Mouse (Mus musculus) liver, adult 2 months (tissue): ENCODE data around the gene Eif6.
A peak's percentile ranks its signal among the peaks of the same experiment; 100 is the strongest.

Experiments
- CTCF ChIP-seq: fragments of 200-500 bp; IDR thresholded peaks from 2 replicates; pipeline ENCODE4 v1.5.1; 2011; ENCODE audit warnings: low read depth, low read length, control low read depth
- POLR2A ChIP-seq: fragments of 200-500 bp; IDR thresholded peaks from 2 replicates; pipeline ENCODE4 v1.6.1; 2011; ENCODE audit warnings: low read length, control low read depth; ENCODE audit not compliant: insufficient read depth; ENCODE audit errors: extremely low read depth

DNA sequence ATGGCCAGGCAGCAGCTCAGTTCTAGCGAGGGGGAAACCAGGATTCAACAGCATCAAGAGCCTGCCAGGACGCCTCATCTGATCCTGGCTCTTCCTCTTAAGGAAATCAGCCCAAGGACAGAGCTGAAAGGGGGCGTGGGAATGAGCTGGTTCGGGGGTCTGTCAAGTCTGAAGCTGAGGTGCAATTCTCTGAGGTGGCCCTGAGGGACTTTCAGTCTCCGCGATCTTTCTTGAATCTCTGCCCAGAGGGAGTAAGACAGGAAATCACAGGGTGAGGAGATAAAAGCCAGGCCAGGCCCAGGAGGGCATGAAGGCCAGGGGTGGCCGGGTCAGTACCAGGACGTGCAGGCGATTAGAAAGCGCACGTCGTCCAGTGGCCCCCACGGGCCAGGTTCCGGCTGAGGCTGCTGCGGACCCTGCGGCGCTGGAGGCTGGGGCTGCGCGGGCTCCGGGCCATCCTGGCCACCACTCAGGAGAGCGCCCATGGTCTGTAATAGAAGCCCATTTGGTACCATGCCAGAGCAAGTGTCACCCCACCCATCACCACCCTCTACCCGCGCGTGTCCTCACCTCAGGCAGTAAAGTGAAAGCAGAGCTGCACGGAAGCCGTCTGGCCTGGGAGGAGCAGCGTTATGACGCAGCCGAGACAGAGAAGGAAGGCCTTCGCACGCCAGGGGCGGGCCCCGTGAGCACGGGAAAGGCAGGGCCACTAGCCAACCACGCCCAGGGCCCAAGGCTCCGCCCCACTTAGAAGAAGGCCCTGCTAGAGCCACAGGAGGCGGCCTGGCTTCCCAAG, 7.9 kb downstream of the Eif6 start:
- TF ChIP-seq POLR2A (peak; percentile 87), CTCF (no peak)
